Mouse (Mus musculus): ENCODE measurements around the gene Col1a1. TPM values are rescaled to one million over a fixed set of nuclear protein-coding genes. Genes with fewer than 3 reads are reported as not detected.

Gene Col1a1
- polyA plus RNA-seq, 1 experiment from 2014 or later: 82.7 TPM

Other genes starting within 250 kb of the Col1a1 start
- not detected in 2 replicates for gene Gm11541, start 231.7 kb upstream of the Col1a1 start, polyA plus RNA-seq (2015; fragmentation: Nextera tagmentation; extraction: Ambion mirVana)
- gene Cdc34b, start 194.4 kb upstream of the Col1a1 start, polyA plus RNA-seq (2015; fragmentation: Nextera tagmentation; extraction: Ambion mirVana): 0.14 TPM in 1 of 2 replicates, not detected in the other
- gene Tmem92, start 153.5 kb upstream of the Col1a1 start, polyA plus RNA-seq (2015; fragmentation: Nextera tagmentation; extraction: Ambion mirVana): not detected in 2 replicates
- not detected in 2 replicates for gene Hils1, start 31.4 kb downstream of the Col1a1 start, polyA plus RNA-seq (2015; fragmentation: Nextera tagmentation; extraction: Ambion mirVana)
- gene Sgca, start 40.1 kb downstream of the Col1a1 start, polyA plus RNA-seq (2015; fragmentation: Nextera tagmentation; extraction: Ambion mirVana): not detected in 2 replicates
- gene Ppp1r9b, start 54.8 kb downstream of the Col1a1 start, polyA plus RNA-seq (2015; fragmentation: Nextera tagmentation; extraction: Ambion mirVana): 20.5 and 22.2 TPM in 2 replicates
- gene Samd14, start 73.7 kb downstream of the Col1a1 start, polyA plus RNA-seq (2015; fragmentation: Nextera tagmentation; extraction: Ambion mirVana): 171 and 177 TPM in 2 replicates
- 27.4 and 28.2 TPM in 2 replicates for gene Pdk2, start 105.1 kb downstream of the Col1a1 start, polyA plus RNA-seq (2015; fragmentation: Nextera tagmentation; extraction: Ambion mirVana)
- 17.2 and 17.4 TPM in 2 replicates for gene Itga3, start 140.6 kb downstream of the Col1a1 start, polyA plus RNA-seq (2015; fragmentation: Nextera tagmentation; extraction: Ambion mirVana)
- gene Dlx3, start 183.9 kb downstream of the Col1a1 start, polyA plus RNA-seq (2015; fragmentation: Nextera tagmentation; extraction: Ambion mirVana): 0.17 and 0.20 TPM in 2 replicates
- not detected in 2 replicates for gene Dlx4, start 210.0 kb downstream of the Col1a1 start, polyA plus RNA-seq (2015; fragmentation: Nextera tagmentation; extraction: Ambion mirVana)